Mouse (Mus musculus) midbrain, embryonic 12.5 days (tissue): ENCODE data around the gene Myom1. TPM values are rescaled to one million over a fixed set of nuclear protein-coding genes. Genes with fewer than 3 reads are reported as not detected.

Source experiments
- ATAC-seq: fragments of 200-750 bp; cut with Nextera tagmentation; 2 replicates; pipeline ENCODE4 v1.8.0; 2017; ENCODE audit warnings: low read depth, moderate TSS enrichment, moderate library complexity; ENCODE audit not compliant: low FRiP score
- H3K27ac ChIP-seq: fragments of 300-500 bp; sonication (generic); replicated peaks from 2 replicates; pipeline ENCODE4 v1.5.1; 2016; ENCODE audit warnings: mild to moderate bottlenecking
- H3K27me3 ChIP-seq: fragments of 300-500 bp; sonication (generic); 2 replicates; pipeline ENCODE4 v1.6.1; 2016; ENCODE audit warnings: mild to moderate bottlenecking
- H3K36me3 ChIP-seq: fragments of 300-500 bp; sonication (generic); 2 replicates; pipeline ENCODE4 v1.6.1; 2016
- H3K4me1 ChIP-seq: fragments of 300-500 bp; sonication (generic); 2 replicates; pipeline ENCODE4 v1.6.1; 2016
- H3K4me2 ChIP-seq: fragments of 300-500 bp; sonication (generic); replicated peaks from 2 replicates; pipeline ENCODE4 v1.6.1; 2016; ENCODE audit warnings: mild to moderate bottlenecking, moderate library complexity
- H3K4me3 ChIP-seq: fragments of 300-500 bp; sonication (generic); 2 replicates; pipeline ENCODE4 v1.5.1; 2016; ENCODE audit warnings: mild to moderate bottlenecking
- H3K9ac ChIP-seq: fragments of 300-500 bp; sonication (generic); replicated peaks from 2 replicates; pipeline ENCODE4 v1.6.1; 2016; ENCODE audit warnings: mild to moderate bottlenecking, moderate library complexity
- H3K9me3 ChIP-seq: fragments of 300-500 bp; sonication (generic); 2 replicates; pipeline ENCODE4 v1.6.1; 2016; ENCODE audit warnings: mild to moderate bottlenecking
- whole genome bisulfite sequencing: fragments of 180-500 bp; shearing (Covaris S2); methylation state at CpG from one replicate; pipeline ENCODE4 v1.1.7; 2016; 5-methylcytosine and 5-hydroxymethylcytosine counted together
- polyA plus RNA-seq: library from polyadenylated mRNA; unstranded; fragments of >200 nt; fragmentation: Nextera tagmentation; extraction: Ambion mirVana; gene quantifications from 2 replicates; pipeline ENCODE4 v1.2.1, GENCODE M21; 2016

Myom1 gene
- polyA plus RNA-seq, 1 experiment from 2014 or later: 2.5 TPM

GRCm38 (mm10) chr17:71135866-71136265, 133.4 kb downstream of the Myom1 start:
- H3K9ac ChIP-seq: no peak overlapping the region
- H3K27ac ChIP-seq: no peak overlapping the region
- no peak for ATAC-seq
- whole genome bisulfite sequencing: 89% methylated on average over 5 of the region's 5 CpGs
- no peaks in the 10 kb centered on the region for H3K4me1 ChIP-seq
- no peaks in the 10 kb centered on the region for H3K36me3 ChIP-seq
- H3K4me3 ChIP-seq: no peak overlapping the region
- H3K9me3 ChIP-seq: no peaks in the 10 kb centered on the region
- no peaks in the 10 kb centered on the region for H3K27me3 ChIP-seq
- no peak overlapping the region for H3K4me2 ChIP-seq

GRCm38 (mm10) chr17:71136384-71137333, 134.2 kb downstream of the Myom1 start:
- H3K27ac ChIP-seq: no peak overlapping the region
- H3K27me3 ChIP-seq: no peaks in the 10 kb centered on the region
- no peaks in the 10 kb centered on the region for H3K36me3 ChIP-seq
- H3K9ac ChIP-seq: no peak overlapping the region
- H3K4me3 ChIP-seq: no peak overlapping the region
- no peak overlapping the region for H3K4me2 ChIP-seq
- H3K4me1 ChIP-seq: no peaks in the 10 kb centered on the region
- no peak for ATAC-seq
- no peaks in the 10 kb centered on the region for H3K9me3 ChIP-seq
- 86% methylated on average over 16 of the region's 16 CpGs for WGBS

- no peak overlapping the region for H3K4me2 ChIP-seq
- no peaks in the 10 kb centered on the region for H3K27me3 ChIP-seq
- H3K27ac ChIP-seq: no peak overlapping the region
- no peaks in the 10 kb centered on the region for H3K36me3 ChIP-seq
- 87% methylated on average over 2 of the region's 2 CpGs for WGBS
- ATAC-seq: no peak
- no peak overlapping the region for H3K4me3 ChIP-seq
- no peak overlapping the region for H3K9ac ChIP-seq
- H3K9me3 ChIP-seq: no peaks in the 10 kb centered on the region
- no peaks in the 10 kb centered on the region for H3K4me1 ChIP-seq
Measured at GRCm38 (mm10) chr17:71137334-71137721, 134.9 kb downstream of the Myom1 start.

- no peak overlapping the region for H3K4me3 ChIP-seq
- H3K4me1 ChIP-seq: no peaks in the 10 kb centered on the region
- WGBS: 79% methylated on average over 4 of the region's 4 CpGs
- H3K9ac ChIP-seq: no peak overlapping the region
- no peaks in the 10 kb centered on the region for H3K9me3 ChIP-seq
- H3K36me3 ChIP-seq: no peaks in the 10 kb centered on the region
- no peak for ATAC-seq
- no peak overlapping the region for H3K27ac ChIP-seq
- no peaks in the 10 kb centered on the region for H3K27me3 ChIP-seq
- H3K4me2 ChIP-seq: no peak overlapping the region
Measured at GRCm38 (mm10) chr17:71142068-71142467, 139.6 kb downstream of the Myom1 start.

GRCm38 (mm10) chr17:71143155-71143554, 140.7 kb downstream of the Myom1 start:
- no peaks in the 10 kb centered on the region for H3K9me3 ChIP-seq
- 85% methylated on average over 4 of the region's 4 CpGs for WGBS
- no peak overlapping the region for H3K9ac ChIP-seq
- no peak overlapping the region for H3K27ac ChIP-seq
- H3K4me3 ChIP-seq: no peak overlapping the region
- no peak overlapping the region for H3K4me2 ChIP-seq
- H3K4me1 ChIP-seq: no peaks in the 10 kb centered on the region
- H3K27me3 ChIP-seq: no peaks in the 10 kb centered on the region
- no peaks in the 10 kb centered on the region for H3K36me3 ChIP-seq
- no peak for ATAC-seq

- Histone ChIP-seq H3K4me2 (no peak overlapping the region), H3K36me3 (no peaks in the 10 kb centered on the region), H3K4me3 (no peak overlapping the region), H3K27ac (no peak overlapping the region), H3K9ac (no peak overlapping the region), H3K27me3 (no peaks in the 10 kb centered on the region), H3K9me3 (no peaks in the 10 kb centered on the region), H3K4me1 (no peaks in the 10 kb centered on the region)
- ATAC-seq: no peak
- WGBS: 87% methylated on average over 19 of the region's 19 CpGs
Measured at GRCm38 (mm10) chr17:71144322-71145116, 142.1 kb downstream of the Myom1 start.

- H3K27ac ChIP-seq: no peak overlapping the region
- ATAC-seq: no peak
- H3K27me3 ChIP-seq: no peaks in the 10 kb centered on the region
- no peak overlapping the region for H3K4me3 ChIP-seq
- H3K4me2 ChIP-seq: no peak overlapping the region
- no peak overlapping the region for H3K9ac ChIP-seq
- H3K36me3 ChIP-seq: no peaks in the 10 kb centered on the region
- H3K9me3 ChIP-seq: no peaks in the 10 kb centered on the region
- 88% methylated on average over 1 of the region's 1 CpGs for WGBS
- H3K4me1 ChIP-seq: no peaks in the 10 kb centered on the region
Measured at GRCm38 (mm10) chr17:71145248-71145961, 143.0 kb downstream of the Myom1 start.

GRCm38 (mm10) chr17:71153356-71153755, 150.9 kb downstream of the Myom1 start:
- no peak overlapping the region for H3K27ac ChIP-seq
- no peaks in the 10 kb centered on the region for H3K36me3 ChIP-seq
- H3K4me2 ChIP-seq: no peak overlapping the region
- no peaks in the 10 kb centered on the region for H3K9me3 ChIP-seq
- 0 out of 2 replicates have a peak, but pooled peaks cover 2% of the 10 kb centered on the region for H3K4me1 ChIP-seq
- 67% methylated on average over 4 of the region's 4 CpGs for WGBS
- no peak for ATAC-seq
- no peak overlapping the region for H3K9ac ChIP-seq
- no peaks in the 10 kb centered on the region for H3K27me3 ChIP-seq
- no peak overlapping the region for H3K4me3 ChIP-seq

GRCm38 (mm10) chr17:71155271-71155670, 152.8 kb downstream of the Myom1 start:
- H3K36me3 ChIP-seq: no peaks in the 10 kb centered on the region
- H3K27me3 ChIP-seq: no peaks in the 10 kb centered on the region
- H3K9me3 ChIP-seq: no peaks in the 10 kb centered on the region
- no peak overlapping the region for H3K9ac ChIP-seq
- H3K4me2 ChIP-seq: no peak overlapping the region
- 87% methylated on average over 1 of the region's 1 CpGs for WGBS
- ATAC-seq: no peak
- no peak overlapping the region for H3K4me3 ChIP-seq
- H3K27ac ChIP-seq: no peak overlapping the region
- peaks cover 13% of the 10 kb centered on the region for H3K4me1 ChIP-seq

GRCm38 (mm10) chr17:71159152-71159567, 156.7 kb downstream of the Myom1 start:
- Histone ChIP-seq H3K27ac (no peak overlapping the region; the same call in 1 of the 2 replicates), H3K9me3 (no peaks in the 10 kb centered on the region), H3K4me1 (peaks cover 13% of the 10 kb centered on the region), H3K9ac (no peak overlapping the region), H3K36me3 (no peaks in the 10 kb centered on the region), H3K4me3 (no peak overlapping the region), H3K4me2 (no peak overlapping the region), H3K27me3 (no peaks in the 10 kb centered on the region)
- no peak for ATAC-seq
- 16% methylated on average over 4 of the region's 4 CpGs for WGBS

- Histone ChIP-seq H3K4me2 (no peak overlapping the region), H3K9me3 (no peaks in the 10 kb centered on the region), H3K4me1 (peaks cover 13% of the 10 kb centered on the region), H3K27ac (no peak overlapping the region; the same call in 1 of the 2 replicates), H3K27me3 (no peaks in the 10 kb centered on the region), H3K4me3 (no peak overlapping the region), H3K36me3 (no peaks in the 10 kb centered on the region), H3K9ac (no peak overlapping the region)
- ATAC-seq: no peak
- WGBS: 66% methylated on average over 8 of the region's 8 CpGs
Measured at GRCm38 (mm10) chr17:71159720-71160119, 157.3 kb downstream of the Myom1 start.
